Mouse (Mus musculus): ENCODE results near the gene Pth2.
"Not testable (repeated sequence)": the region's sequence is repeated elsewhere in the genome, so short reads cannot be mapped to it uniquely, and the experiment has no call there.

Pth2 gene

DNA sequence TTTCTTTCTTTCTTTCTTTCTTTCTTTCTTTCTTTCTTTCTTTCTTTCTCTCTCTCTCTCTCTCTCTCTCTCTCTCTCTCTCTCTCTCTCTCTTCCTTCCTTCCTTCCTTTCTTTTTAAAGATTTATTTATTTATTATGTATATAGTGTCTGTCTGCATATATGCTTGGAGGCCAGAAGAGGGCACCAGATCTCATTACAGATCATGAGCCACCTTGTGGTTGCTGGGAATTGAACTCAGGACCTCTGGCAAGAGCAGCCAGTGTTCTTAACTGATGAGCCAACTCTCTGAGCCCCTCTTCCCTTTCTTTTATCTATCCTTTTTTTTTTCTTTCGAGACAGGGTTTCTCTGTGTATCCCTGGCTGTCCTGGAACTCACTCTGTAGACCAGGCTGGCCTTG, 7.0 kb upstream of the Pth2 start:
- not testable (repeated sequence) for DNase-seq (ENCODE audit: low read depth, low spot score)

DNA sequence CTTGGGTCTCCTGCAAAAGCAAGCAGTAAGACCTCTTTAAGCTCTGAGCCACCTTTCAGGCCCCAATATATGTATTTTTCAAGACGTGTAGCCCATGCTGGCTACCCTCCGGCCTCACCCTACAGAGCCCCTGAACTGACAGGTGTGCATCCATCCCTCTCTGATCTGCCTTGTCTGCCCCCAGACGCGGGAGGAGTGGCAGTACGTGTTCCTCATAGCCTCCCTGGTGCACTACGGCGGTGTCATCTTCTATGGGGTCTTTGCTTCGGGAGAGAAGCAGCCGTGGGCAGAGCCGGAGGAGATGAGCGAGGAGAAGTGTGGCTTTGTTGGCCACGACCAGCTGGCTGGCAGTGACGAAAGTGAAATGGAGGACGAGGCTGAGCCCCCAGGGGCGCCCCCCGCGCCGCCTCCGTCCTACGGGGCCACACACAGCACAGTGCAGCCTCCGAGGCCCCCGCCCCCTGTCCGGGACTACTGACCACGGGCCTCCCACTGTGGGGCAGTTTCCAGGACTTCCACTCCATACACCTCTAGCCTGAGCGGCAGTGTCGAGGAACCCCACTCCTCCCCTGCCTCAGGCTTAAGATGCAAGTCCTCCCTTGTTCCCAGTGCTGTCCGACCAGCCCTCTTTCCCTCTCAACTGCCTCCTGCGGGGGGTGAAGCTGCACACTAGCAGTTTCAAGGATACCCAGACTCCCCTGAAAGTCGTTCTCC, 6.1 kb upstream of the Pth2 start:
- DNase-seq (ENCODE audit: low read depth, low spot score), result no peak

DNA sequence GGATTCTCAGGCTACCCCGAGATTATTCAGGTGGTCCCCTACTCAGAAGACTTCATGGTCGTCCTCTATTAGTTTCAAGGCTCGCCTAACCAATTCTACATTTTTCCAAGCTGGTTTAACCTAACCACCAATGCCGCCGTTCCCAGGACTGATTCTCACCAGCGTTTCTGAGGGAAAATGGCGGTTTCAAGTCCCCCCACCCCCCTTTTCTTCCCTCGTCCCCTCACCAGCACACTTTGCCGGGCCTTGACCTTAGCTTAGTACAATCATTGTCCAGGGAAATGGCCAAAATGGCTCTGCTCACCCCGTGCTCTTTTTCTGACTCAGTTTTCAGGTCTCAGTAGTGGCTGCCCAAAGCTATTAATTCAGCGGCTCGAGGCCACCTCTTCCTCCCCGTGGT, 5.4 kb upstream of the Pth2 start:
- no peak for DNase-seq (ENCODE audit: low read depth, low spot score)

DNA sequence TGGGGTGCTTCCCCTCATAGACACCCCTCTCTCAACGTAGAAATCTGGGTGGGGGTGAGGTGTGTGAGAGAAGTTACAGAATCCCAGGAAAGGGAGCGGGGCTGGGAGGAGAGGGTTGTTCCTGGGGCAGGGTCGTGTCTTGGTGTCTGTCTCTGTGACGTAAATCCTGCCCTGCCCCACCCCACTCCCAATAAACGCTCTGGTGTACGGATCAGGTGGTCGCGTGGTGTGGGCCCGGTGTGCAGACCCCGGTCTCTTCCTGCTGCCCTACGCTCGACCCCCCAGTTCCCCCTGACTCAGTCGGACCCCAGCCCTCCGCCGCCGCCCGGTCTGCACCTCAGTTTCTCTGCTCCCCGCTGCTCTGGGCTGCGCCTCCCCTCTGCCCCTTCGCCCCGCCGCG, 4.9 kb upstream of the Pth2 start:
- no peak for DNase-seq (ENCODE audit: low read depth, low spot score)

DNA sequence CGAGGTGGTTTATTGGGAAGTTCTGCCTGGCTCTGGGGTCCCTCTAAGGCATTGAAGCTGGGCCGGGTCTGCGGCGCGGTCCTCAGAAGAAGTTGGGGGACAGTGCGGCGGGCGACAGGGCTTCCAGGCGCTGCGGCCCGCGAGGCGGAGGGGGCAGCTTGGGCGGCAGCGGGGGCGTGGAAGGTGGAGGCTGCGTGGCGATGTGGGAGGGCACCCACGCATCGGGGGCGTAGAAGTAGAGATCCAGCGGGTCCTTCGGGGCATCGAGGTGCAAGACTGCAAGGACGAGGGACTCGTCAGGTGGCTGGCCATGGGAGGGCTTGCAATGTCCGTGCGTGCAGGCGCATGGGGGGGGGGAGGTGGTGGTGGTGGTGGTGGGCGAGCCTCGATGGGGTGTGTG, 4.4 kb upstream of the Pth2 start:
- DNase-seq (ENCODE audit: low read depth, low spot score), result no peak

DNA sequence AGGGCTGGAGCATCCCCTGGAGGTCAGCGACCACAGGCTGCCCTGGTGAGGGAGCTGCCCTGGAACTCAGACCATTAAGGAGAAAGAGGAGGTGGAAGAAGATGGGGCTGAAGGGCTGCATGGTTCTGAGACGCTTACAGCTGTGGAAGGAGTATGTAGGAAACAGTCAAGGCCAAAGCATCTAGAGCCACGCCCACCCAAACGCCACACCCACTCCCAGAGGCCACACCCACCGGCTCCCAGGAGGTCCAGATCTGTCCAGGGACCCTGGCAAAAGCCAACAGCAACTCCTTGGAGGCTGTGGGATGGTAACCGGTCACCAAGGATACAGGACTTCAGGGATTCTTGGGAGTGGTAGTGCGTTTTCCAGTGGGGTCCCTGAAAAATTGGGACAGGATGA, 2.2 kb upstream of the Pth2 start:
- no peak for DNase-seq (ENCODE audit: low read depth, low spot score)

DNA sequence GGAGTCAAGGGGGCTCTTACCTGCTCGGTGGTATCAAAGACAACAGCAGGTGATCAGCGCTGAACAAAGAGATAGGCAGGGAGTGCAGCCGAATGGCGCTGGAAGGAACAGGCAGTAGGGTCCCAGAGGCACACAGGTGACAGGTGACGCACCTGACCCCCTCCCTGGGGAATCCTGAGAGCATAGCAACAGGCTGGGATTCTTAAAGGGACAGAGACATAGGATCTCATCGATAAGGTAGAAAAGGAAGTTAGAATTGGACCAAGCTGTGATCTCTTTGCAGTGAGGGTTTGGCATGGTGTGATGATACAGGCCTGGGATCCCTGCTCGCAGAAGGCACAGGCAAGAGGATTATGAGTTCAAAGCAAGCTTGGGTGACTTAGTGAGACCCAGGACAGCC, 1.3 kb upstream of the Pth2 start, which contains the start of gene Gfy:
Gene Gfy, minus strand, starts transcription at position 101 of the 400 bp plus-strand sequence.
- DNase-seq (ENCODE audit: low read depth, low spot score), result no peak

DNA sequence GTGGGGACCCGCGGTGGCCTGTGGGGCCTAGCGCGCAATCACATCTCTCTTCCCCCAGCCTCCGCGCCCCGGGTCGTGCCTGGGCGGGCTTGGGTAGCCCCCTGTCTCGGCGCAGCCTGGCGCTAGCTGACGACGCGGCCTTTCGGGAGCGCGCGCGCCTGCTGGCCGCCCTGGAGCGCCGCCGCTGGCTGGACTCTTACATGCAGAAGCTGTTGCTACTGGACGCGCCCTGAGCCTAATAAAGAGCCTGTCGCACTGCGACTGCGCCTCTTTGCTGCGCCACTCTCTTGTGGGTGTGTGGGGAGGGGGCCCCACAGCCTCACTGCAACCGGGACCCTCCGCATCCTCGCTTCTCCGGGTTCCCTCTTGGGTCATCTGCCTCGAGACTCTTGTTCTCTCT, 745 bp downstream of the Pth2 start:
- no peak for DNase-seq (ENCODE audit: low read depth, low spot score)

DNA sequence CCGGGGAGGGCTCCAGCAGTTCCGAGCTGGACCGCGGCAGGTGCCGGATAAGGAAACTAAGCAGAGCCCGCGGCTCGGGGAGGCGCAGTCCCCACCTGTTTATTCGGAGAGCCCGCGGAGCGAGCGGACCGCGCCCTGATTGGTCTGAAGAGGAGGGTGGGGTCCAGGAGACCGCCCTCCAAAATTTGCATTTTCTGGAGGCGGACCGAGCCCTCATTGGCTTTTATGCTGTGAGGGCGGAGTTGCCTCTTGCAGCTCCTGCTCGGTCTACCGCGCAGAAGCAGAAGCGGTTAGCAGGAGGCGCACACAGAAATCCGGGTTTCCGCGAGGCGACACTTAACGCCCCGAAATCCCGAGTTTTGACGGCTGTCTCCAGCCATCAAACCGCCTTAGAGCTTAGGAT, 1.4 kb downstream of the Pth2 start:
- peak; percentile 91 for DNase-seq (ENCODE audit: low read depth, low spot score)

DNA sequence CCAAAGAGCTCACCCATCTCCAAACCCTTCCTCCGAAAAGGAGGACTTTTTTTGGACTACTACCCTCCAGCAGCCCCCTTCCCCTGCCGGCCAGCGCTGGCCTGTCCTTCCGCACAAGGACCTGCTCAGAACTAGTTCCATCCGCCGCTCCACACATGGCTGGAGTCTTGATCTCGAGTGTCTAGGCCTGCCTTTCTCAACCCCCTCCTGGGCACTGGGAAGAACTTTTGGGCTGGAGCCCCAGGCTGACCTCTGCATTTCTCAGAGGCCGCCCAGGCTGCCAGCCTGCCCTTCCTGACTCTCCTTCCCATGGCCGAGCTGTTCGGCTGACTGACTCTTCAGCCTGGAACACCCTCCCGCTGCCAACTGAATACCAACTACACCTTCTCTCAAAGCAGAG, 1.8 kb downstream of the Pth2 start:
- no peak for DNase-seq (ENCODE audit: low read depth, low spot score)

DNA sequence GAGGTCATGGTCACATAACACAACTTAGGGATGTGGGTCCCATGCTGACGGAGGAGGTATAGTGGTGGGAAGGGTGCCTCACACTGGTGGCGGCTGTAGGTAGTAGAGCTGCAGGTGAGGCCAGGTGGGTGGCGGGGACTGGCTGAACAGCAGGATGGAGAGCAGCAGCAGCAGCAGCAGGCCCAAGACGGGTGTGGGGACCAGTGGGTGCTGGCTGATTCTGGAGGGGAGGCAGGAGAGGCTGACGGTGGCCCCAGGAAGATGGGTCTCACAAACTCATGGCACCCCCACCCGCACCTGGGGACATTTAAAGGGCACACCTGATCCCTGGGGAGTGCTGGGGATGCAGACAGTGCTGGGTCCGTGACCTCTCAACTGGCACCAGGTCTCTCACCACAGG, 2.9 kb downstream of the Pth2 start:
- DNase-seq (ENCODE audit: low read depth, low spot score), result no peak

DNA sequence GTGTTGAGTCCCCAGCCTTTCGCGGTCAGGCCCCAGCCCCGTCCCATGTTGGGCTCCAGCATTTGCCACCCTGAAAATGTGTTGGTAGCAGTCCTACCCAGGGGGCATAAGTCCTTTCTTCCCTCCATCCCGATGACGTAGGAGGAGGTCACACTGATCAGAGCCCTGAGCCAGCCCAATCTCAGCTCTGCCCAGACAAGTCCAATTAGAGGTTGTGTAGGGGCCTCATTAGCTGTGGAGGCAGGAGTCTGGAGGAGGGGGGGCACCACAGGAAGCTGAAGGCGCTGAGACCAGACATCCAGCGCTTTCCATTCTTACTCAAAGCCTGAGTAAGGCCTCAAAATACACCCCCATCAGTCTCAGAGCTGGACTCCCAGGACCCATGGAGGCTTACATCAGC, 5.1 kb downstream of the Pth2 start:
- DNase-seq (ENCODE audit: low read depth, low spot score), result no peak

DNA sequence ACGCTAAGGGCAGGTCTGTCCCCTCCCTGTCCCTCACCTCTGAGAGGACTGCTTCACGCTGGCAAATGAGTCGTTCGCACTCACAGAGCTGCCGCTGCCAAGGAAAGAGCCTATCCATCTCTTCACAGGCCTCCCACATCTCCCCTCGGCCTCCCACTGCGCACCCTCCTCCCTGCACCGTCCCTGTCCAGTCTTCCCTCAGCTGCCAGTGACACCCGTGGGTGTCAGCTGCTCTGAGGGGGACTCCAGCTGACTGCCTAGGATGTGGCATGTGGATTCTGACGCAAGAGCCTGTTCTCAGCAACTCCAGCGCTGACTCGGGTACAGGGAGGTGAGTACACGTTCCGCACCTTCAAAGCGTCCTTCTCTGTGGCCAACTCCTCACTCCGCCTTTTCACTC, 8.8 kb downstream of the Pth2 start:
- DNase-seq (ENCODE audit: low read depth, low spot score), result no peak

DNA sequence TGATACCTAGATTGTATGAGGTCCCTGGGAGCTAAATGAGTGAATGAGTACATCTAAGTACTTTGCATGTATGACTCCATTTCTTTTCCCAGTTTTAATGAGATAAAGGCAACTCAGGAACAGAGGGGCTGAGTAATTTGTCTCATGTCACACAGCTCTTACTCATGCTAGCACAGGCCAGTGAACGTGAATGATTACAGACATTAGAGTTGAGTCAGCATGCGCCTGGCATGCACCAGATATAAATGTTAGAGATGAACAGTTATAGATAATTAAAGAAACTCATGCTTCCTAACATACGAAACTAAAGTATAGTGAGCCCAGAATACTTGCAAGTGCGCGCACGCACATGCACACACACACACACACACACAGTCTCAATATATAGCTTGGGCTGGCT, 9.4 kb downstream of the Pth2 start:
- DNase-seq (ENCODE audit: low read depth, low spot score), result no peak

DNA sequence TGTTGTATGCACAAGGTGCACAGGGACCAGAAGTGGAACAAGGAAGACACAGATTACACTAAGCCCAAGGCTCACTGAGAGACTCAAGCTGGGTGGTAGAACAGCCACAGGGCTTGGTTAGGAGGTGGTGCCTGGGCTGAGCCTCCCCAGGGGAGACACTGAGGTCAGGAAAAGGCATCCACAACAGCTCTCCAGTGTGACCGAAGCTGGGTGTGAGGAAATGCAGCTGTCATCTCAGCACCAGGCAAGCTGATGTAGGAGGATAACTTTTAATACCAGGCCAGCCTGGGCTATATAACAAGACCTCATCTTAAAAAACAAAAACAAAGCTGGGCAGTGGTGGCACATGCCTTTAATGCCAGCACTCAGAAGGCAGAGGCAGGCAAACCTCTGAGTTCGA, 10.4 kb downstream of the Pth2 start:
- no peak for DNase-seq (ENCODE audit: low read depth, low spot score)

DNA sequence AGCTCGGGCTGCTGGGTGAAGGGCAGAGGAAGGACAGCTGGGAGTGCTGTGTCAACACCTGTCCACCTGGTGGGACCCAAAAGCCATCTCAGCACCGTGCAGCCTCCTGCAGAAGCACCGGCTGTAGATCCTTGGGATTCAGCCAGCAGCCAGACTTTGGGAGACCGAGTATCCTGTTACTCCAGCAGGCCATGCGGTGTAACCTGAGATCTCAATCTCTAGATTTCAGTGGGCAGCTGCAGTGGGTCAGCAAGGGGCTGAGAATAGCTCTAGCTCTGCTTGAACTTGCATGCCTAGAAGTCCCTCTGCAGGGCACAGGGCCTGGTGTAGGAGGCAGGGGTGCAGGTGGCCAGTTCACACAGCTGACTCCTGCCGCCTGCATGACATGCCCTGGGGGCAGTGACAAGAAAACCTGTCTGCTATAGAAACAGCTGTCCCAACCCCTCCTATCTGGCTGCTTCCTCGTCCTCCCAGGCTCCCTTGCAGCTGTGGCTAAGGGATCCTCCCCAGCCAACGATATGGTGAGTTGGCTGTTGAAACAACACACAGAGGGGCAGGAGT, 11.1 kb downstream of the Pth2 start:
- DNase-seq (ENCODE audit: low read depth, low spot score), result peak; percentile 68

DNA sequence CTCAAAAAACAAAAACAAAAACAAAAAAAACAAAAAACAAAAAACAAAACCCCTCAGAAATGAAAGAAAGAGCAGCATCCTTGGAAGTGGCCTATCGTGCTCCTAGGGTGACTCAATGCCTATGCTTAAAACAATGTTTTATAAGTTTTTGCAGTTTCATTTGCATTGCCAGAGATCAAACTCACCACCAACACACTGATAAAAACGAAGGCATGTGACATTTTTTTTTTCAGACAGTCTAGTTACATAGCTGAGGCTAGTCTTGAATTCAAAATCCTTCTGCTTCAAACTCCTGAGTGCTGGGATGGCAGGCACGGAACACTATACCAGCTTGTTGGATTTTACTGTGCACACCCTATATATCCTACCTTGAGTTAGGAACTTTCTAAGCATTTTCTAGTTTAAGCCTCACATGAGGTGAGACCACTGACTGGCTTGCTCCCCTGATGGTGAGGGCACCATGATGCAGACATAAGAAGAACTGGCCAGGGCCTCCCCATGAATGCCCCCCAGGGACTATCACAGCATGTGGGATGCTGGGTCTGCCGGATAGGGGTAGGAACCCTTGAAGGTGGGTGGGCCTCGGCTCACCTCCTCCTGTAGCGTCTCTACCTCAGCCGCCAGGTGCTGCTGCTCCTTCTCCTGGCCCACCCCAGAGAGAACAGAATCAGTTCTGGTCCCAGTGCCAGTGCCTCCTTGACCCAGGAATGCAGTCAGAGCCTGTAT, 12.0 kb downstream of the Pth2 start:
- no peak for DNase-seq (ENCODE audit: low read depth, low spot score)

DNA sequence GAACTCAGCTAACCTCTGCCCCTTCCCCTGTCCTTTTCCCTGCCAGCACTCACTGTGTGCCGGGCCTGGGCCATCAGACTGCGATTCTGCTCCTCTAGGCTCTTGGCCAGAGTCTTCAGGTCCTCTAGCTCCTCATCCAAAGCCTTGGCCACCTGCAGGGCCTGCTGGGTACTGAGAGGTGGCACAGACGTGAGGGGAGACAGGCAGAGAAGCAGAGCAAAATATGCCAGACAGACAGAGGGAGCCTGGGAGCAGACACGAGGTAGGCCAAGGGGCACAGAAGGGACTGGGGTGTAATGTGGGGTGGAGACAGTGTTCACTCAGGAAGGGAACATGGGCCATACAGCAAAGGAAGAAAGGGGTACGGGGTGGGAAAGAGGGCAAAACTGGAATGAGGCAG, 12.6 kb downstream of the Pth2 start:
- DNase-seq (ENCODE audit: low read depth, low spot score), result no peak

DNA sequence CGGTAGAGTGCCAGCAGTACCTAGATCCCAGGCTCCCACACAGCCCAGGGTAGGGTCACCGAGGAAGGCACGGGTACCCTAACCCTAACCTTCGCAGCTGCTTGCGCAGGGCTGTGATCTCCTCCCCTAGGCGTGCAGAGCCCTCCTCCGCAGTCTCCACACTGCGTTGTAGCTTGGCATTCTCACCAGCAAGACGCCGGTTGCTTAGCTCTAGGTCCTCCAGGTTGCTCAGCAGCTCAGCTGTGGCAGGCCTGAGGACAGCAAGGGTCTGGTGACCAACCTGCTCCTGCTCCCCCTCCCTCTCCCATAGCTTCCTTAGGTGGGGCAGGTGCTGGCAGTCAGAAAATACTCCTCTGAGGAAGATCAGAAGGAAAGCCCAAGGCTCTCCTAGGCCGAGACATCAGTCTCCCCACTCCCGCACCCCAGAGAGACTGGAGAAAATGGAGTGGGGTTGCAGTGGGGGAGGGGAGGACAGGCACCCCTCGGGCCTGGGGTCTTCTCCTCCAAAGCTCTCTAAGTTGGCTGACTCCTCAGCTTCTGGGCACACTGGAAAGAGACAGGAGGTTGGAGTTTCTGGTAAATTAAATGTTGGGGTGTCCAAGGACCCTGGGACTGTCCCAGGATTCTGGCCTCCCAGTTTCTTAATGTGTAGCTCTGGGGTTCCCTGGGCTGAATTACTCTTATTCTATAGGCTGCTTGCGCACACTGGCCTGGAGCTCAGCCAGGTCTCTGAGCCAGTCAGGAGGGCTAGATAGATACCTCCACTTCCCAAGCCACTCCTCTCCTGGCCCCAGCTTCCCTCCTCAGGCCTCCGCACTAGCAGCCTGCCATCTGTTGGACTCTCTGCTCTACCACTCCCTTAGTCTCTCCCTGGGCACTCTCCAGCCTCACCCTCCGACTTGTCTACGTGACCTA, 13.3 kb downstream of the Pth2 start:
- DNase-seq (ENCODE audit: low read depth, low spot score), result no peak

DNA sequence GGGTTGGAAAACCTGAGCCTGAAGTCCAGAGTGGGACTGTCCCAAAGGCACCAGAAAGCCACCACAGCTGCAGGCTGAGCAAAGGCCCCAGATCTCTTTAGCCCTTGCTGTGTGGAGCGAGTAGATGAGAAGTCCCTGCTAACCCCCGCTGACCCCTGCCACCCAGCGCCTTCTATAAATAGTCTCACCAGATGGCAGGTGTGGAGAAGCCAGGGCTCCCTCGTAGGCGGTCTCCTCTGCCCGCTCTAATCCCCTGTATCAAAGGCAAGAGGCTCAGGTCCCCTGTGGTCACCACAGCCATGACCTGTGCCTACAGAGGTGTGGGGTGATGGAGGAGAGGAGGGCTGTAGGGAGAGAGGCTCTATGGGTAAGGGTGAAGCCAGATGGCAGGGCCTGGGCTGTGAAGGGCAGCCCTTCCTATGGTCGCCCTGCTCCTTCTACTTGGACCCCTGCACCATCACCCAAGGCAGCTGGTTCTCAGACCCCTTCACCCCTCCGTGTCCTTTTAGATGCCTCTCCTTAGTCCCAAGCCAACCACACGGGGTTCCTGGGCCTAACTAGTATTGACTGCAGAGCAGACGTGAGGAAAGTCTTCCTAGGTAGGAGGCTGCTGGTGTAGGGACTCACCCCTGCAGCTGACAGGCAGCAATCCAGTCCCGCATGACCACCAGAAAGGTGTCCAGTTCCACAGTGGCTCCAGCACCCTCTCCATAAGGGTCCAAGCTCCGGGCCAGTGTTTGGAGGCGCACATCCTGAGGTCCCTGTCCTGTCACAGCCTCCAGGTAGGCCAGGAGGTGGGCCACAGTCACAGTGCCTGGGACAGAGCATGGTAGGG, 14.8 kb downstream of the Pth2 start:
- no peak for DNase-seq (ENCODE audit: low read depth, low spot score)

DNA sequence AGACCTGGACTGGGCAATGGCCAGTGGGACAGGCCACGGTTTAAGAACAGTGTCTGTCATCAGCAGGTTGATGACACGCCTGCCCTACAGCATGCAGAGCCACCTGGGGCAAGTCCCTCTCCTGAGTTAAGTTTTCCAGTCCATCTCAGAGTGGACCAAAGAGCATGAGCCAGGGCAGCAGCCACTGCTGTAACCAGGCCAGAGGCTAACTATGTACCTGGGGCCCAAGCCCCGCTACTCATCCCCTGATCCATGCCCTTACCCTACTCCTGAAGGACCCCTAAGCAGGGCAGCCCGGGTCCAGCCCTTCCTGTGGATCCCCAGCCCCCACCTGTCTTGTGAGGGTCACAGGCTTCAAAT, 15.4 kb downstream of the Pth2 start:
- DNase-seq (ENCODE audit: low read depth, low spot score), result no peak

Measured in mesoderm, embryonic 11.5 days (tissue).